Mouse (Mus musculus) brain, embryonic 14.5 days (tissue): ENCODE data around the gene Pacrg.

Source experiments
- CTCF ChIP-seq: fragments of 200-500 bp; IDR thresholded peaks from 2 replicates; pipeline ENCODE4 v1.5.1; 2012; ENCODE audit warnings: inconsistent platforms, mild to moderate bottlenecking, moderate library complexity, borderline replicate concordance; ENCODE audit not compliant: insufficient read depth, insufficient read length; ENCODE audit errors: extremely low read depth
- POLR2A ChIP-seq: fragments of 200-500 bp; IDR thresholded peaks from 2 replicates; pipeline ENCODE4 v1.6.1; 2012; ENCODE audit warnings: mild to moderate bottlenecking, inconsistent platforms, borderline replicate concordance; ENCODE audit not compliant: poor library complexity, insufficient read depth, insufficient read length, severe bottlenecking; ENCODE audit errors: extremely low read depth

- no peak for TF ChIP-seq CTCF
- TF ChIP-seq POLR2A, result no peak
These were observed 470.0 kb downstream of the Pacrg start for GRCm38 (mm10) chr17:10369961-10370659.
